Mouse (Mus musculus) left cerebral cortex, adult 11 months (tissue): Measurements from ENCODE around the gene Mcmbp.

Source experiments
- DNase-seq: peaks from one replicate; pipeline ENCODE4 v3.0.0; 2022; ENCODE audit warnings: low spot score

The Mcmbp gene

GRCm38 (mm10) chr7:128740334-128740733, at the start of gene Mcmbp:
TSS of gene Mcmbp (minus strand) at chr7:128740495.
- peak; percentile 94 for DNase-seq

- DNase-seq: no peak
These were observed 49.8 kb upstream of the Mcmbp start for GRCm38 (mm10) chr7:128790045-128790444.

- no peak for DNase-seq
These were observed 41.6 kb upstream of the Mcmbp start for GRCm38 (mm10) chr7:128781846-128782245.

- peak; percentile 33 for DNase-seq
These were observed 39.0 kb upstream of the Mcmbp start for GRCm38 (mm10) chr7:128779305-128779704.

GRCm38 (mm10) chr7:128777201-128777600, 36.9 kb upstream of the Mcmbp start:
- no peak for DNase-seq

DNA sequence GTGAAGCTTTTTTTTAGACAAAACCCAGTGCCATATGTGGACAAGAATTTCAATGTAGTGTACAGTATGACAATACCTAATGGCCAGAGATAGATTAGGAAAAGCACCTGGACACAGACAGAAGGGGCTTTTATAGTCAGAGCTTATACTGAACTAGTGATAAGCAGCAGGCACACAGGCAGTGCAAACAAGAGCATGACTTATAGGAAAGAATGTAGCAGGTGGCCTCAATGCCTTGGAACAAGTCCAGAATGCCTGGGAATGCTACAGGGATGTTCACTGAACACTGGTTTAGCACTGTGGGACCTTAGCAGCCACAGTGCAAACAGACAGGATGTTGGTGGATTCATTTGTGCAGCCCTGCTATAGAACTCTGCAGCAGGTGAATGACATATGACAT, 26.4 kb upstream of the Mcmbp start:
- no peak for DNase-seq

- no peak for DNase-seq
These were observed 18.7 kb upstream of the Mcmbp start for GRCm38 (mm10) chr7:128758948-128759347.

GRCm38 (mm10) chr7:128755396-128755795, 15.1 kb upstream of the Mcmbp start:
- no peak for DNase-seq

DNA sequence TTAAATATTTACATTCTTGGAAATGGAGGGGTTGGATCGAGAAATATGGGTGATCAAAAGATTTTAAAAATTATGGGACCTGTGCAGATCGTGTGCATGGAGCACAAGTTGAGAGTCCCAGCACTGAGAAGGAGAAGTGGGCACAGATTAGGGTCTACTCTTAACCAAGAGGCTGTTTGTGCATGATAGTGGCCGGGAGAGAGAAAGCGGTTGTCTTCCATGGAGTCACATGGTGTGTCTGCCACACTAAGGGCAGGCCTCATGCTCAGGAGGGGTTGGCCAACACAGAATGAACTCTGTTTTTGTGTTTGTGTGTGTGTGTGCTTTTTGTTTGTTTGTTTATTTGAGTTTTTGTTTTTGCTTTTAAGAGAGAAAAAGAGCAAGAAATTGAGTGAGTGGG, 11.7 kb upstream of the Mcmbp start:
- DNase-seq: no peak

DNA sequence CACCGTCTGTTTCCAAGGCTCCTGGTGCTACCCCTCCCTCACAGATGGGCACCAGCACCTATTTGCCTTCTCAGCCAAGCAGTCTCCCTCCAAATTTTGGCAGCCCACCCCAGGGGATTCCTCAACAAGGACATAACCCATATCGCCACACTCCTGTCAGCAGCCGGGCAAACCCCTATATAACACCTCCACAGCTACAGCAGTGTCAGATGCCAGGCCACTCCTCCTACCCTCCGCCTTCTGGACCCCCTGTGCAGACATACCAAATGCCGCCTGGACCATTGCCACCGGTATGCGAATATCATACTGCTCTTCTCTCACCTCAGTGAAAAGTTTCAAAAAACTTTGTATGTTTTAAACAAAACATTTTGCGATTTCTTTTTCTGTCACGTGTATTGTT, 10.0 kb upstream of the Mcmbp start:
- DNase-seq: no peak

DNA sequence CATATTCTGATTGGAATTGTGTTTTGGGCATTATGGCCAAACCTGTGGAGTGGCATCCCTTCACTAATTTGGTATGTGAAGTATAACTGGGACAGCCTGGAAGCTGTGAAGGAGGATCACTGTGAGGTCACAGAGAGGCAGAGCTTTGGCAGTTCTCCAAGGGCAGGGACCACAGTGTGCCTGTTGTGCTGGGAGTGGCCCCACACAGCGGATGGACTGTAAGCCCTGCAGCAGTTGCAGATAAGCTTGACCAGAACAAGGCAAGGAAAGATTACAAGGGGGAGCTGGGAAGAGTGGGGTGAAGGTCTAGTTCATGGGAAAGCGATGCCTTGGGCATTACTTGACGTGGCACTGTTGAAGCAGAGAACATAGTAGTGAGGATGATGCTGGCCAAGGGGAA, 8.5 kb upstream of the Mcmbp start:
- no peak for DNase-seq

GRCm38 (mm10) chr7:128746151-128746550, 5.9 kb upstream of the Mcmbp start:
- DNase-seq: no peak

GRCm38 (mm10) chr7:128744684-128745485, 4.6 kb upstream of the Mcmbp start, which contains the start of gene Sec23ip:
TSS of gene Sec23ip (plus strand) at chr7:128744943.
- peak; percentile 98 for DNase-seq

DNA sequence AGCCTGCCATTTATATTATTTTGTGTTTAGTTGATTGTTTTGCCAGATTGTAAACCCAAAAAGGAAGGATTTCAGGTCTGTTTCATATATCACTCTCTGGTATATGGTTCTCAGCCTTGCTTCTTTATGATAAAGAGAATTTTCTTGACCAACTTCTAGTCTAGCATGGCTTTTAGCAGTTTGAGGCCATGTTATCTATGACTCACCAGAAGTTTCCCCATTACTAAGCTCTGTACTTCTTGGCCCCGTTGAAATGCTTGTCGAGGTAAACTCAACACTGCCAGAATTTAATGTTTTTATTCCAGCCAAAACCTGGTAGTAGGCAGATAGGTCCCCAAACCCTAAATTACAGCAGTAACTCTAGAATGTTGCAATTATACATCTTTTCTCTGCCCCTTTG, 3.6 kb upstream of the Mcmbp start:
- no peak for DNase-seq

DNA sequence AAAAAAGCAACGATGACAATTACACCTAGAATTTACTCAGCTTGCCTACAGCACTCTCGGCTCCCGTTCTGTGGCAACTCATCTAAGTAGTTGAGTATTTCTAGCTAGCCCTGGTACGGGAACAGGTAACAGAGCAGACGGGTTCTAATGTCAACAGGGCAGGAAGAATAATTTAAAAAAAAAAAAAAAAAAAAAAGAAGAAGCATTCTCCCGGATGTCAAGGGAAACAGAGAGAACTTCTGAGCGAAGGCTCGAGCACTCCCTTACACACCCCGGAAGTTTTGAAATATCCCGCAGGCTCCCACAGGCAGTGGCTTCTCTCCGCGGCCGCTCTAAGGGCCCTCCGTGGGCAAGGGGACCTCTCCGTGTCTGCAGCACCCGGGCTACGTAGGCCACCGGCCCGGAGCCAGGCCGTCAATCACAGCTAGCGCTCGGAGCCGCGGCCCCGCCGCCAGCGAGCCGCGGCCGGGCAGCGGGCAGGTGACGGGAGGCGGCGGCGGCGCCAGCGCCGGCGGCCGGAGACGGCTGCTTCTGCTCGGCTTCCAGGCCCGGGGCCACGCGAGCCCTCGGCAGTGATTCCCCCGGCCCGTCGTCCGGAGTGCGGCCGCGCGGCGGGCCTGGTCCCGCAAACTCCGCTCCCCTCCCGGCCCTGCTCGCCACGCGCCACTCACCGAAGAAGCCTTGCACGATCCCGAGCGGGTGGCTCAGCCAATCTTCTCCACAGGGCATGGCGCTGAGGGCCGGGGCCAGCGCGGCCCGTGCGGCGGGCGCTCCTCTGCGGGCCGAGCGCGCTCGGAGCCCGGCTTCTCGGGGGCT, 625 bp downstream of the Mcmbp start:
- no peak for DNase-seq

GRCm38 (mm10) chr7:128739116-128739461, 1.2 kb downstream of the Mcmbp start:
- no peak for DNase-seq

GRCm38 (mm10) chr7:128738041-128738440, 2.3 kb downstream of the Mcmbp start:
- DNase-seq: no peak

DNA sequence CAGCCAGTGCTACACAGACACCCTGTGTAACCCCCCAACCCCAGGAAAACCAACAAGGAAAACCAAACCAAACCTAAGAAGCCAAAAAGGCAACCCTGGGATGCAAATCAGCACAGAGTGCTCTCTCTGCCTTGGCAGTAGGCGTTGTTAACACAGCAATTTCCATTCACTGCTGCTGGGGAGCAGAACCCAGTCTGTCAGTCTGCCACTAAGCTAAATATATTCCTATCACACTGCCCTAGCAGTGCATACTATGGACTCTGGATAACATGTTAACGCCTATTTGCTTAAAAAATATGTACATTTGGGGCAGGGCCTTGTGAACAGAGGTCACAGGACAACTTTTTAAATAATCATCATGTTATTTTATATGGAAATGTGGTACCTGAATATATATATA, 8.7 kb downstream of the Mcmbp start:
- DNase-seq: no peak

DNA sequence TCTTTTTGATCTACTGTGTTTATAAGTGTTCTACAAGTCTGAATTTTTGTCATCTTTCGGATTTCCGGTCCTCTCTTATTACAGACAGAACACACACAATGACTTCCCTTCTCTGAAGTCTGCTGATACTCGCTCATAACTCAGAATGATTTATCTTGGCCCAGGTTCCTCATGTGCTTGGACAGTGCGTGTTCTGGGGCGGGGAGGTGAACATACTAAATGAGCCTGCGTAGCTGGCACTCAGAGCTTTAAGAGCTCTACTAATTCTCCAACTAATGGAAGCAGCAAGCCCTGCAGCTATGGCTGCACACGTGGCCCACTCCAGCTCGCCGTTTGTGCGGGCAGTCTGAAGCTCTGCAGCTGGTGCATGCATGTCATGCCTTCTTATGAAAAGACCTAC, 11.6 kb downstream of the Mcmbp start:
- DNase-seq: no peak

- no peak for DNase-seq
These were observed 12.6 kb downstream of the Mcmbp start for GRCm38 (mm10) chr7:128727701-128728100.

DNA sequence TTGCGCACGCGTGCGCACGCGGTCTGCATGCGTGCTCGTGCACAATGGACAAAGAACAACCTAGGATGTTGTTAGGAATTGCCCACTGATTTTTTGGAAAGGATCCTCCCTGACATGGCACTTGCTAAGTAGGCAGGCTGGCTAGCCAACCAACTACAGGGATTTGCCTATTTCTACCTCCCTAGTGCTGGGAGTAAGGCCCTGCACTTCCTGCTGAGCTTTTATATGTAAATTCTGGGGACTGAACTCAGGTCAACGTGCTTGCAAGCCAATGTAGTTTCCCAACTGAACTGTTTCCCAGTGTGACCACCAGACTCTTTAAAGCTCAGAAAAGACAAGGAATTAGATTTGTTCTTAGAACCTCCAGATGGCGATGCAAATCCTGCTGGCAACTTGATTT, 13.3 kb downstream of the Mcmbp start:
- DNase-seq: no peak

GRCm38 (mm10) chr7:128725189-128725588, 15.1 kb downstream of the Mcmbp start:
- DNase-seq: no peak

DNA sequence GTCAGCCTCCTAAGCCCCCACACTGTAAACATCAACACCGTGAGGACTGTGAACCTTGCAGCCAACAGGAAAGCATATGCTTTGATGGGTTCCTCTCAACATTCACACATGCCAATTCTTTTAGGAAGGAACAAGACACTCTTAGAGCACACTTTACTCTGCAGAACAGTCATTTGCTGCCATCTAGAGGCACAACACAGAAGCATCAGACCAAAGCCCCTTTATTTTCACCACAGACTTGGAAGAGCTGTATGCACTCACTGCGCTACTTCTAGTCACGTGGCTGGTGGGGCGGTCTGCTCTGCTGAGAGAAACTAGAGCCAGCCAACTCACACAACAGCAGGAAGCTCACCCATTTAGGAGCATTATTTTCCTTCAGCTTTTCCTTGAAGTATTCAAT, 15.5 kb downstream of the Mcmbp start:
- DNase-seq: peak; percentile 81
